Comparison of ENCODE assay signal across 8 mouse cellular contexts in the genomic region with DNA sequence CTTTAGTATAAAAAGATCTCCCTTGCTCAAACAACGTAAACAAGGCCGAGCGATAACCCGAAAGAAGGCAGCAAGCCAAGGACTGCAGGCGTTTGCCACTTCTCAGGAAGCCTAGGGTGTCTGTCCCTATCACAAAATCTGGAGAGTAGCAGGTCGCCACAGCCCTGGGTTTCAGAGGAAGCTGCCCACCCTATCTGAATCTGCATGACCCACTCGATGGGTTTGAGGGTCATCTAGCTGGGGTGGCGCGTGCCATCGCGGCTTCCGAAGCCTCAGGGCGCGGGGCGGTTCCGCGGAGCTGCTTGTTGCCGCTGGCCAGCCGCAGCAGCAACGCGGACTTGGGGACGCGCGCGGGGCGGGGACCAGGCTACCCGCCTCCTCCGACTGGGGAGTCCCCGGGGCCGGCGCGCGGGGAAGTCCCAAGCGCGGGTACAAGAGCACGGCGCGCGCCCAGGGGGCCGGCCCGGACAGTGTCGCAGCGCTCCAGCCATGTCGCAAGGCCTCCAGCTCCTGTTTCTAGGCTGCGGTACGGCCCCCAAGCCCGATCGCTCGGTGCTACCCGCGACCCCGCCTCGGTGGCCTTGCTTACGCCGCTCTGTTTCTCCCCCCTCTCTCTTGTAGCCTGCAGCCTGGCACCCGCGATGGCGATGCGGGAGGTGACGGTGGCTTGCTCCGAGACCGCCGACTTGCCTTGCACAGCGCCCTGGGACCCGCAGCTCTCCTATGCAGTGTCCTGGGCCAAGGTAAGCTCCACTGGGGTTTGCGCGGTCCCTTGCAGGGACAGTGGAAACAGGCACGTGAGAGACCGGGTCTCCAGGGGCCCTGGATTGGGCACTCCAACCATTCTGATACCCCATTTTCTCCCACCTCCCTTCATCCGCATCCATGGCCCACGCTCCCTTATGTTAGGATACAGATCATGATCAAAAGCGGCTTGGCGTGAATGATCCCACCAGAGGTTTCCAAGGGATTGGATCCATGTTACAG. TPM values are rescaled to one million over a fixed set of nuclear protein-coding genes. Genes with fewer than 3 reads are reported as not detected.
A peak's percentile ranks its signal among the peaks of the same experiment; 100 is the strongest.
DNase-seq lines count a peak whose midpoint lies in the region; ATAC-seq and TF ChIP-seq lines count a peak whose summit lies in the region.

A gene (plus strand): TSS at position 51 of the 987 bp plus-strand sequence.

- 4% methylated on average over 73 of the region's 73 CpGs for WGBS in embryonic facial prominence, embryonic 15.5 days
- WGBS in heart, embryonic 14.5 days, result 4% methylated on average over 71 of the region's 73 CpGs
- WGBS in kidney, embryonic 16.5 days, result 2% methylated on average over 70 of the region's 73 CpGs
- WGBS in liver, embryonic 14.5 days (ENCODE audit: insufficient replicate concordance), result 4% methylated on average over 72 of the region's 73 CpGs
- WGBS in stomach, embryonic 16.5 days, result 5% methylated on average over 72 of the region's 73 CpGs

- ATAC-seq in embryonic facial prominence, embryonic 15.5 days (ENCODE audit: insufficient number of reproducible peaks, low FRiP score, low TSS enrichment, low read depth), result peak; percentile 64
- ATAC-seq in heart, embryonic 14.5 days (ENCODE audit: insufficient number of reproducible peaks, insufficient read depth, low FRiP score, low read depth), result peak; percentile 62
- ATAC-seq in kidney, embryonic 16.5 days (ENCODE audit: low FRiP score, low TSS enrichment), result peak; percentile 81
- 0 out of 2 replicates have a peak, but pooled peaks have one; percentile 43 for ATAC-seq in liver, embryonic 14.5 days (ENCODE audit: insufficient read depth)
- ATAC-seq in stomach, embryonic 16.5 days (ENCODE audit: insufficient read depth, low FRiP score), result peak; percentile 68; the same call in 1 of the 2 replicates

- no peaks in the 10 kb centered on the region for H3K9me3 ChIP-seq in embryonic facial prominence, embryonic 15.5 days (replicated peaks)
- H3K9me3 ChIP-seq in heart, embryonic 14.5 days (ENCODE audit: control insufficient read depth, low read length), result no peaks in the 10 kb centered on the region
- no peaks in the 10 kb centered on the region for H3K9me3 ChIP-seq in kidney, embryonic 16.5 days (ENCODE audit: low read length)
- no peaks in the 10 kb centered on the region for H3K9me3 ChIP-seq in liver, embryonic 14.5 days (ENCODE audit: control insufficient read depth, low read length)
- no peaks in the 10 kb centered on the region for H3K9me3 ChIP-seq in stomach, embryonic 16.5 days (replicated peaks; ENCODE audit: control insufficient read depth, low read length)

- no peak for TF ChIP-seq CTCF in liver, embryonic 14.5 days (IDR thresholded peaks at IDR 0.05; ENCODE audit: low read depth)

- H3K4me3 ChIP-seq in embryonic facial prominence, embryonic 15.5 days (replicated peaks), result peak within 1 kb of the TSS; percentile 53
- H3K4me3 ChIP-seq in heart, embryonic 14.5 days (ENCODE audit: control insufficient read depth in 1 of 2, insufficient read depth in 1 of 2, low read depth in 1 of 2, low read length in 2 of 2), result peak within 1 kb of the TSS; percentile 63 to 68
- H3K4me3 ChIP-seq in kidney, embryonic 16.5 days (ENCODE audit: low read length), result peak within 1 kb of the TSS; percentile 58
- peak within 1 kb of the TSS; percentile 45 for H3K4me3 ChIP-seq in liver, embryonic 14.5 days (ENCODE audit: insufficient read depth in 1 of 2, low read depth in 2 of 2, low read length in 2 of 2)
- H3K4me3 ChIP-seq in stomach, embryonic 16.5 days (replicated peaks; ENCODE audit: low read length), result peak within 1 kb of the TSS; percentile 57

- DNase-seq in A20 (ENCODE audit: low read depth, low spot score), result peak; percentile 91
- DNase-seq in adrenal gland, postnatal 25 days, result peak; percentile 83
- no peak for DNase-seq in liver, embryonic 14.5 days (ENCODE audit: low read depth in 3 of 3, low spot score in 3 of 3)
- peak; percentile 76 to 85 for DNase-seq in natural killer cell, adult 2 months (ENCODE audit: low spot score in 2 of 2)

- H3K27ac ChIP-seq in embryonic facial prominence, embryonic 15.5 days (replicated peaks), result no peak within 1 kb of the TSS
- H3K27ac ChIP-seq in heart, embryonic 14.5 days (replicated peaks in 1 of 2; ENCODE audit: control insufficient read depth in 1 of 2, insufficient read depth in 1 of 2, low read depth in 2 of 2, low read length in 2 of 2), result no peak within 1 kb of the TSS
- peak within 1 kb of the TSS; percentile 78 for H3K27ac ChIP-seq in kidney, embryonic 16.5 days (ENCODE audit: low read length)
- H3K27ac ChIP-seq in liver, embryonic 14.5 days, result no peak within 1 kb of the TSS
- no peak within 1 kb of the TSS for H3K27ac ChIP-seq in stomach, embryonic 16.5 days (ENCODE audit: low read length)

- H3K36me3 ChIP-seq in embryonic facial prominence, embryonic 15.5 days, result no peaks in the 10 kb centered on the region
- no peaks in the 10 kb centered on the region for H3K36me3 ChIP-seq in heart, embryonic 14.5 days (ENCODE audit: control insufficient read depth, insufficient read depth, low read length)
- no peaks in the 10 kb centered on the region for H3K36me3 ChIP-seq in kidney, embryonic 16.5 days (ENCODE audit: insufficient read depth, low read length)
- H3K36me3 ChIP-seq in liver, embryonic 14.5 days (replicated peaks; ENCODE audit: control insufficient read depth, insufficient read depth, low read depth), result no peaks in the 10 kb centered on the region
- no peaks in the 10 kb centered on the region for H3K36me3 ChIP-seq in stomach, embryonic 16.5 days (ENCODE audit: control insufficient read depth, insufficient read depth, low read length)

- TF ChIP-seq EP300 in liver, embryonic 14.5 days (IDR thresholded peaks at IDR 0.05; ENCODE audit: low read depth), result no peak

- peaks cover 22% of the 10 kb centered on the region for H3K4me1 ChIP-seq in embryonic facial prominence, embryonic 15.5 days
- peaks cover 0 to 7% of the 10 kb centered on the region in 2 experiments; a peak in 2 of 4 replicates for H3K4me1 ChIP-seq in heart, embryonic 14.5 days (ENCODE audit: control insufficient read depth in 2 of 2, insufficient read depth in 2 of 2, low read length in 2 of 2)
- peaks cover 45% of the 10 kb centered on the region for H3K4me1 ChIP-seq in kidney, embryonic 16.5 days (ENCODE audit: insufficient read depth, low read length)
- H3K4me1 ChIP-seq in liver, embryonic 14.5 days (replicated peaks; ENCODE audit: control insufficient read depth in 2 of 2, insufficient read depth in 2 of 2, low read length in 1 of 2), result no peaks in the 10 kb centered on the region
- peaks cover 19% of the 10 kb centered on the region for H3K4me1 ChIP-seq in stomach, embryonic 16.5 days (ENCODE audit: control insufficient read depth, insufficient read depth, low read length)

- H3K4me2 ChIP-seq in embryonic facial prominence, embryonic 15.5 days (replicated peaks), result peak within 1 kb of the TSS; percentile 85
- peak within 1 kb of the TSS; percentile 97 for H3K4me2 ChIP-seq in heart, embryonic 14.5 days (ENCODE audit: low read length)
- peak within 1 kb of the TSS; percentile 95 for H3K4me2 ChIP-seq in kidney, embryonic 16.5 days (replicated peaks; ENCODE audit: low read depth, low read length)
- peak within 1 kb of the TSS; percentile 49 for H3K4me2 ChIP-seq in liver, embryonic 14.5 days (ENCODE audit: low read depth)
- peak within 1 kb of the TSS; percentile 94 for H3K4me2 ChIP-seq in stomach, embryonic 16.5 days (ENCODE audit: low read depth, low read length)

- peak within 1 kb of the TSS; percentile 4 for H3K9ac ChIP-seq in embryonic facial prominence, embryonic 15.5 days
- peak within 1 kb of the TSS; percentile 77 for H3K9ac ChIP-seq in heart, embryonic 14.5 days (ENCODE audit: low read length)
- peak within 1 kb of the TSS; percentile 78 for H3K9ac ChIP-seq in kidney, embryonic 16.5 days (replicated peaks; ENCODE audit: low read length)
- H3K9ac ChIP-seq in liver, embryonic 14.5 days (replicated peaks), result no peak within 1 kb of the TSS
- peak within 1 kb of the TSS; percentile 74 for H3K9ac ChIP-seq in stomach, embryonic 16.5 days (ENCODE audit: low read length)

- H3K27me3 ChIP-seq in embryonic facial prominence, embryonic 15.5 days, result peaks cover 25% of the 10 kb centered on the region
- H3K27me3 ChIP-seq in heart, embryonic 14.5 days (ENCODE audit: control insufficient read depth, insufficient read depth, low read length), result peaks cover 18% of the 10 kb centered on the region
- no peaks in the 10 kb centered on the region for H3K27me3 ChIP-seq in kidney, embryonic 16.5 days (ENCODE audit: insufficient read depth, low read length)
- H3K27me3 ChIP-seq in liver, embryonic 14.5 days (ENCODE audit: control insufficient read depth, insufficient read depth, low read length), result peaks cover 21% of the 10 kb centered on the region
- peaks cover 7% of the 10 kb centered on the region; the same call in 1 of the 2 replicates for H3K27me3 ChIP-seq in stomach, embryonic 16.5 days (ENCODE audit: control insufficient read depth, insufficient read depth, low read length)

RNA-seq across cellular contexts. Expression of the gene that starts here (rescaled TPM):
- 1.9 and 2.9 TPM in 2 replicates for total RNA-seq in adrenal gland, postnatal 25 days (2021)
- 5.7 and 5.8 TPM in 2 replicates for polyA plus RNA-seq in embryonic facial prominence, embryonic 15.5 days (2015; fragmentation: Nextera tagmentation; extraction: Ambion mirVana)
- polyA plus RNA-seq in heart, embryonic 14.5 days (2014; fragmentation: Nextera tagmentation; extraction: Ambion mirVana), result 4.0 and 4.2 TPM in 2 replicates
- polyA plus RNA-seq in kidney, embryonic 16.5 days (2015; fragmentation: Nextera tagmentation; extraction: Ambion mirVana), result 35.0 and 35.2 TPM in 2 replicates
- polyA plus RNA-seq in liver, embryonic 14.5 days (2012; rRNA removed), result 0.32 and 0.37 TPM in 2 replicates
- 0.67 and 1.3 TPM in 2 replicates for polyA plus RNA-seq in liver, embryonic 14.5 days (2014; fragmentation: Nextera tagmentation; extraction: Ambion mirVana)
- 9.7 and 10.6 TPM in 2 replicates for polyA plus RNA-seq in stomach, embryonic 16.5 days (2015; fragmentation: Nextera tagmentation; extraction: Ambion mirVana)

Comparison
In these comparisons a context has a peak if more than half of its experiments do, and no peak if none do; other contexts are left out.
1. DNase-seq: peak in A20 (single experiment), adrenal gland, postnatal 25 days (single experiment) and natural killer cell, adult 2 months (2 of 2); none in liver, embryonic 14.5 days (0 of 3).
2. Peak in every context shown above with its lines, with median percentiles within 50 percentile points of each other: ATAC-seq, H3K4me2 ChIP-seq and H3K4me3 ChIP-seq.